Mouse (Mus musculus) testis, postnatal 14 days (tissue): Measurements from ENCODE around the gene Cngb1.

ENCODE experiments used
- DNase-seq: peaks from one replicate; pipeline ENCODE4 v3.0.0; 2021; ENCODE audit warnings: low spot score

The Cngb1 gene

DNA sequence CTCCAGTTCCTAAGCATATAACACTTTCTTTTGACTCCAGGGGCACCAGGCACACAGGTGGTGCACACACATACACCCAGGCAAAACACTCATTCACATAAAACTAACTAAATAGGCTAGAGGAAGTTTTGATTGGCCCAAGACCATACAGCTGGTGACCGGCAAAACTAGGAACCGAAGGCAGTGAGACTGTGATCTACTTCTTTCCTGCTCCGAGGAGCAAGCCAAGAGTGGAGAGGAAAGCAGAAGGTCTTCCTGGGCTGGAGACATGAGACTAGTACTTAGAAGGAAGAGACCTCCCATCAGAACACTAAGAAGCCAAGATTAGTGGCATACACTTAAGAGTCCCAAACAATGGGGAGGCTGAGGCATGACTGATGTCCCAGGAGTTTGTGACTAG lies 16.8 kb upstream of the Cngb1 start:
- DNase-seq: no peak

DNA sequence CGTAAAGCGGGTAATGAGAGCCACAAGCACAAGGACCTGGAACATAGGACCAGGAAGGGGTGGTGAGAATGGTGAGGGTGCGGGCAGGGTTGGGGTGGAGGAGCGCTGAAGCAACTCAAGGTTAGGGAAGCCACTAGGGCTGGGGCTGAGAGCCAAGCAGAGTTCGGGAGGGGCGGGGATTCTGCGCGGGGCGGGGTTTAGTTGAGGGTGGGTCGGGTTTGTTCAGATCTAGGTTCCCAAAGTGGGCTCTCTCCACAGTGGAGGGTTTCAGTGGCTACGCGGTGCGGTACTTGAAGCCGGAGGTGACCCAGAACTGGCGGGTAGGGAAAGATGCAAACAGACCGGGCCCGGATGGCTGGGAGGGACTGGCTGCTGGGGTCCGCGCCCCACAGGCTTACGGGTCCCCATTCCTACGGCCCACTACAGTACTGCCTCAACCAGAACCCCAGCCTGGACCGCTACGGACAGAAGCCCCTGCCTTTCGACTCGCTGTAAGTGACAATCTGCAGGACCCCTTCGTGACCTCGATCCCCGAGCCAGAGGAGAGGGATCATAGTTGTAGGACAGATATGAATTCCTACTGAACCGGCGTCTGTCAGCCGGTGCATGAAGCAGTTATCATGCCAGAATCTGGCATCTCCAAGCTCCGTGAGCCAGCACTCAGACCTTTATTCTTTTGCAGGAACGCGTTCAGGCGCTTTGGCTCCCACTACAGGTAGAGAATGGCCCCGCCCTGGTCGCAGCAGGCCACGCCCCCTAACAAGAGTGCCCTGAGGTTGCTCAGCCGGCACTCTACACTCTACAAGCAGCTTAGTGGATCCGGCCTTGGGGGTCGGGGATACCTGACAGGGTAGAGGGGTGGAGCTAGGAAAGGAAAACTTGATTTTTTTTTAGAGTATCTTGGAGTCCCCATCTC lies 14.1 kb upstream of the Cngb1 start:
- peak; percentile 51 for DNase-seq

DNA sequence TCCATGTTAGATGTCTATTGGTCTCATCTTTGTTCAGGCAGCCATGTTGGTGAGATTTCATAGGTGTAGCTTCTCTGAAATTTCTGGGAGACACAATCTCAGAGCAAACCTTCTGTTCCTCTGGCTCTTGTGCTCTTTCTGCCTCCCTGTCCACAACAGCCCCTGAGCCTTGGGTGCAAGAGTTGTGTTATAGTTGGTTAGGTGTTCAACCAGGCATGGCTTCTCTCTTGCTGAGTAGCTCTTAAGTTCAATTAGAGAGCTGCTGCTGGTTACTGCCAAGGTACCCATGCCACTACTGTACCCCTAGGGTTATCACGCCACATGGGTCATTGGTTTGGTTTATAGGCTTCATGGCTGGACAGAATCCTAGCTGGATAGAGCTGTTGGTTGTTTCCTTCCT lies 9.0 kb upstream of the Cngb1 start:
- no peak for DNase-seq

DNA sequence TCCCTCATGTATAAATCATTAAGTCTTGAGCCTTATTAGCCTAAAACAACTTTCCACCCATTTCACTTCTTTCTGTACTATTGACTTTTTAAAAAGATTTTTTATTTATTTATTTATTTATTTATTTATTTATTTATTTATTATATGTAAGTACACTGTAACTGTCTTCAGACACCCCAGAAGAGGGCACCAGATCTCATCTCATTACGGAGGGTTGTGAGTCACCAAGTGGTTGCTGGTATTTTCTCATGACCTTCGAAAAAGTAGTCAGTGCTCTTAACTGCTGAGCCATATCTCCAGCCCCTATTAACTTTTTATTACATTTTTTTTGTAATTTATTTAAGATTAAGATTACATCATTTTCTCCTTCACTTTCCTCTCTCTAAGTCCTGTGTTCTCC lies 8.3 kb upstream of the Cngb1 start:
- no peak for DNase-seq

DNA sequence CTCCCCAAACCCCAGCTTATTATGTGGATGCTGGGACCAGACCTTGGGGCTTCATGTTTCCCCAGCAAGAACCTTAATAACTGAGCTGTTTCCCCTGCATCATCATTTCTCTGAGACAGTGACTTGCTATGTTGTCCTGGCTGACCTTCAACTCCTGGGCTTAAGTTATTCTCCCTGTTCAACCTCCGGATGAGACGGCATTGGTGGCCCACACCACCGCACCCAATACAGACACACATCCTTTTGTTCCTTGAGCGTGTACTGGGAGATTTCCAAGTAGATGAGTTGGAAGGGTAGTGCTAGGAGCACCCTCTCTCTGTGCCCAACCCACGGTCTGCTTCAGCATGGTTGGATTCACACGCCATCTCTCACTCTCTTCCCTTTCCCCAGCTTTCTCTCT lies 7.5 kb upstream of the Cngb1 start:
- DNase-seq: no peak

DNA sequence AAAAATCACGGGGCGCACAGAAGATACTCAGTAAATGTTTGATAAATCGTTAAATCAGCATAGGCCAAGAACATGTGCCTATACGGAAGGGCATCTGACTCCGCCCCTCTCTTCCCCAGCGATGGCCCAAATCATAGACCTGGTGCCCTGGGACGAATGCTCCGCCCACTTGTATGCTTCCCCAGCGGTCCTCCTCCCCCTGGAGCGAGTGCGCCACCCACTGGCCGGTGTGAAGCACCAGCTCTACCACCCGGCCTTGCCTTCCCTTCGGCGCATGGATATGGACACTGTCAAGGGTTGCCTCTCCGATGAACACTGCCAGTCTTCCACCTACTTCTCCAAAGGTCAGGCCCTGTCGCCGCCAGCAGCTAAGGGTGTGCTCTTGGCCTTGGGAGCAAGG lies 6.5 kb upstream of the Cngb1 start:
- DNase-seq: peak; percentile 63

DNA sequence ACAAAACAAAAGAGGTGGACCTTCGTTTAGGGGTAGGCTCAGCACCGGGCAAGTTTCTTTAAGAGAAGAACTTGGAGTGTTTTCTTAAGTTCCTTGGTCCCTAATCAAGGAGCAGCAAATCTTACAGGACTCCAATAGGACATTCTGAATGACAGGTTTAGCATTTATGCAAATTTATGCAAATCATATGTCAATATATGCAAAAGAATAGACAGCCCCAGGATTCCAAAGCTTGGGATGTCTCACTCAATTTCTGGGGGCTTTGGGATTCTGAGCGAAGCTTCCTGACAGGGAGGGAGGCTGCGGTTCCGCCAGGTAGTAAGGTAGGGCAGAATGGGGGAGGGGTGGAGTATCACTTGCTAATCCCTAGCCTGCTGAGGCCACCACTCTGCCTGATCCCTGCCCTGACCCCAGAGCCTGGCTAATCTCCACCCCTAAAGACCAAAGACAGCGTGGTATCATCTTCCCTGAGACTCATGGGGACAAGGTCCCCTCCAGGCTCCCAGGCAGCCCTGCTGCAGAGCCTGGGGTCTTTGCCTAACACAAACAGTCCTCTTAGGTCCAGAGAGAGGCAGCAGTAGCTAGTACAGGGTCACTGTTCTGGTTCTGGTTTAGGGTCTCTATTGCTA lies 4.1 kb upstream of the Cngb1 start, which contains the start of gene Tepp:
Gene Tepp, plus strand, starts transcription at position 225 of the 629 bp plus-strand sequence.
- DNase-seq: no peak

DNA sequence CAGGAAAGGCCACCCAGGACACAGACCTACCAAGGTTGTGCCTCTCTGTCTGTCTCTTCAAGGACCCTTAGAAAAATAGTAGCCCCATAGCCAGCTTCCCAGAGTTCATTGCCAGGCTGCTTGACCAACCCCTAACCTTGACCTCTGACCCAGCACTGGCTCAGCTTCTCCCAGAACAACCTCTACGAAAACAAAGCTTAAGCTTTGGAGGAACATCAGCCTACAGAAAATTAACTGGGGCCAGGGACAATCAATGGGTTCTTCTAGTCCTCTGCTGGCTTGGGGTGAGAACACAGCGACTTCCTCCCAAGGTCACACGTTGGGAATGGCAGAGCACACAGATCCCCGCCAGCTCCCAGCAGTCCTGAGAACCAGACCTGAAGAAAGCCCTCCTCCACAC lies 859 bp downstream of the Cngb1 start:
- DNase-seq: peak; percentile 48

DNA sequence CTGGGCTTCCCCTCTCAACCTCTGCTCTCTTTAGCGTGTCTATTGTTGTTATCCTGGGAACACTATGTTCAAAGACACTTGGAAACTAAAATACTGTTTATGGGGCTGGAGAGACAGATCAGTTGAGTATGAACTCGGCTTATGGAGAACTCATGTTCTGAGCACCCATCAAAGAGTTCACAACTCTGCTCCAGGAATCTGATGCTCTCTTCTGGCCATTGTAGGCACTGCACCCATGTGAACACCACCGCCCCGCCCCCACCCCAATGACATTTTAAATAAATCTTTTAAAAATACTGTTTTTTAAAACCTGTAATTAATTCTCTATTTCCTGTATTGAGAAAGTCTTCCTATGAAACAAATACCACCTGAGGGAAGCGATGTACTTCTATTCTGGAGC lies 4.0 kb downstream of the Cngb1 start:
- no peak for DNase-seq

DNA sequence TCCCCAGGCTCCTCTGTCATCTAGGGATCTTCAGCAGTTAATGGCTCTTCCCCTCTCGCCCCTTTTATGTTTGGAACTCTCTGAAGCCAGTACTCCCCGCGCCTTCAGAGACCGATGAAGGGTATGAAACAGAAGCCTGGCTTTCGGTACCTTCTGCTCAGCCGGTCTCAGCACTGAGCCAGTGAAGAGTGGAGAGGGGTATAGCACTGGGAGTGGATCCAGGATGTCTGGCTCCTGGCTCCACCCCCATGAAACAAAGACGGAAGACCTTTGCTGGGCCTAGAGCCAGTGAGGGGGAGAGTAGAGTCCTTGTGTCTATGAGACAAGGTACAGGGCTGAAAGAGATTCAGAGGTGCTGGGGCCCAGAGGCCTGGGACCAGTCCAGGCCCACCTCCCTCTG lies 12.5 kb downstream of the Cngb1 start:
- peak; percentile 77 for DNase-seq

DNA sequence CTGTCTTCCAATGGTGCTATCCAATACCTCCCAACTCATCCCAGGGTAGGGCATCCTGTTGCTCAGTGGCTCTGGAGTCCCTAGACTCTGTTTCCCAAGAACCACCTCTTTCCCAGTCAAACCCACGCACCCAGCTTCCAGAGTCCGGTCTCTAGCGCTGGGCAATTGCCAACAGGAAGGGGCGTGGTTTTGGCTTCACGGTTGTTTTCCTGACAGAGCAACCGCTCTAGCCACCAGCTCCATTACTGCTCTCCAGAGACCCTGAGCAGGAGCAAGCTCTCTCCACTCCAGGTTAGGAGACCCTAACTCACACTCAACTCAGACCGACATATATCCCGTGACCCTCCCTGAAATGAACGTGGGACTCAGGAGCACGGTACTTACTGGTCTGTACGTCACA lies 13.2 kb downstream of the Cngb1 start:
- DNase-seq: peak; percentile 76

DNA sequence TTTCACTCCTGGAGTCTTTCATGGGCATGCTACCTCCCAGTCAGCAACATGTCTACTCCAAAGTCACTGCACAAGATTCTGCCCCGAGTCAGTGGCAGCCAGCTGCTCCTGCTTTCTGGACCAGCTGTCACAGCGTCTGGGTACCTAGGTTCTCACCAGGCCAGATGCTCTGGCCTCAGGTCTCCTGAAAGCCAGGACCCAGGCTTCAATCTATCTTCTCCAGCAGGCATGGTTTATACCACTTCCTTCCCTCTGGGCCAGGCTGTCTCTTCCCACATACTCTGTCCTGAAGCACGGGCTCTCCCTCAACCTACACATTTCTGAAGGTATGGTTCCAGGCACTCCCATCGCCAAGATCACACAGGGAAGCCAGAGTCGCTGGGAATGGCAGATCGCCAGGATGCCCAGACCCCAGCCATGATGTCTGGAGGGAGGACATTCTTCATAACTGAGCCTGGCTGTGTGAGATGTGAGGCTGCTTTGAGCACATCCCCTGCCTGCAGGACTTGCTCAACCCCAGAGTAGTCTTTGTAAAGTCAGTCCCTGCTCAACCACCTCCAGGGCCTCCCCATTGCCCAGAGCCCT lies 17.2 kb downstream of the Cngb1 start:
- no peak for DNase-seq

DNA sequence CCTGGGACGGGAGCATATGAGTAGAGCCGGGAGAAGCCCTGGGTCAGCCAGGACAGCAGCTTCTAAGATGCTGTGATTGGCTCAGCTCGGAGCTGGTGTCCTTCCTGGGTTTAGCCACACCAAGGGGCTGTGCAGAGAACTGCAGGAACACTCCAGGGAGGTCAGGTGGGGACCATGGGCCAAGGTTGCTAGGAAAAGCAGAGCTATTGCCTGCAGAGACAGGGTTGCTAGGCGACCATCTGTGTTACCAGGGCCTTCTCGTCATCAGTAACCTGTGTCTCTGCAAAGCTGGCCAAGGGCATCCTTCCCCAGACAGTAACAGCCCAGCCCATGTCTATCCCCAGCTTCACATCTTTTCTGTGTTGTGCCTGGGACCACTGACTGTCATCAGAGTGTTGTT lies 24.9 kb downstream of the Cngb1 start:
- DNase-seq: no peak

DNA sequence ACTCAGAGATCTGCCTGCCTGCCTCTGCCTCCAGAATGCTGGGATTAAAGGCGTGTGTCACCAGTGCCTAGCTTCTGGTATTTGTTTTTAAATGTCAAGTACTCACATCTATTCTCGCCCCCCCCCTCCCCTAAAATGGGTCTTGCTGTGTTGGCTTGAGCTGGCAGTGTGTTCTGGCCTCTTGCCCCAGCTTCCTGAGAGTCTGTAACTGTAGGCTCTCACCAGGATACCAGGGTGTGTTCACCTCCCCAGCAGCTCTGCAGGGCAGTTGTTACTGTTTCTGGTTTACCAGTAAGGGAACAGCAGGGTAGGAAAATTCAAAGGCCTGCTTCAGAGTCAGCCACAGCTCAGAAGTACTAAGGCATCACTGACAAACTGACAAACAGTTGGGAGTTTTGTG lies 33.5 kb downstream of the Cngb1 start:
- DNase-seq: no peak

DNA sequence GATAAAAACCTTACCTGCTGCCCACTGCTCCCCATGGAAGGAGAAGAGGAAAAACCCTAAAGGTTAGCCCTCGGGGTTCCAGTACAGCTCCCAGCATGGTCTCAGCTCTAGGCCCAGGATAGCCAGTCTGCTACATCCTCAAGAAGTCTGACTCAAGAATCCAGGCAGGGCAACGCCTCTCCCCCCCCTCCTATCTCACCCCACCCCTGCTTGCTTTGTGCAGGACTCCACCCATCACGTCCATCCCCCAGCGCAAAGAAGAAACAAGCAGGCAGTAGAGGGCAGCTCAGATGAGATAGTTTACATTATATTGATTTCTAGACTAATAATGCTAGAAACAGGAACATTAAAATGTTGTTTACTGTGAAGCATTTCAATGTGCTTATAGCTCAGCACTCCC lies 34.5 kb downstream of the Cngb1 start:
- no peak for DNase-seq

DNA sequence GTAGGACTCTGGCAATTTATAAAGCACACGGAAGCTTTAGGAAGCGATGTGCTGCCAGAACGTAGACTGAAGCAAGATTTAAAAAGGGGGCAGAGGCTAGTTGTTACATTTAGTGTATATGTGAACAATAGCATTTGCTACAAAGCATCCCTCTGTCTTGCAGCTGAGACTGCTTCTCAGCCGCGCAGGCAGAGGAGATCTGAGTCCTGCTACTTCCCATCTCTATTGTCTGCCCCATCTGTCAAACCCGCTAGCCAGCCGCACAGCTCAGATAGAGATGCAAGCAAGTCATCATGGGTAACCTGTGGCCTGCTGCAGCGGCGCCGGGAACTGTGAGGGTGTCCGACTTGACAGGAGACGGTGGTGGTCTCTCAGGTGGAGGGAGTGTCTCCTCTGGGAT lies 35.9 kb downstream of the Cngb1 start:
- DNase-seq: peak; percentile 44

DNA sequence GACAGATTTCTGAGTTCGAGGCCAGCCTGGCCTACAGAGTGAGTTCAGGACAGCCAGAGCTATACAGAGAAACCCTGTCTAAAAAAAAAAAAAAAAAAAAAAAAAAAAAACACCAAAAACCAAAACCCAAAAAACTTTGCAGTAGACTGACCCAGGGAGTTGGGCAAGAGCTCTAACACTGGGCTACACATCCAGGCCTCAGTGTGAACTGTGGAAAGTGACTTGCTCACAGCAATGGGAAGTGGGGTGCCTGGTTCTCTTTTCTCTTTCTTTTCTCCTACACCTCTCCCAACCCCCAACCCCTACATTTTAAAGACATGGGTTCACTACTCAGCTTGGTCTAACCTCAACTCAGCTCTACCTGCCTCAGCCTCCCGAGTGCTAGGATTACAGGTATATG lies 44.2 kb downstream of the Cngb1 start:
- no peak for DNase-seq

DNA sequence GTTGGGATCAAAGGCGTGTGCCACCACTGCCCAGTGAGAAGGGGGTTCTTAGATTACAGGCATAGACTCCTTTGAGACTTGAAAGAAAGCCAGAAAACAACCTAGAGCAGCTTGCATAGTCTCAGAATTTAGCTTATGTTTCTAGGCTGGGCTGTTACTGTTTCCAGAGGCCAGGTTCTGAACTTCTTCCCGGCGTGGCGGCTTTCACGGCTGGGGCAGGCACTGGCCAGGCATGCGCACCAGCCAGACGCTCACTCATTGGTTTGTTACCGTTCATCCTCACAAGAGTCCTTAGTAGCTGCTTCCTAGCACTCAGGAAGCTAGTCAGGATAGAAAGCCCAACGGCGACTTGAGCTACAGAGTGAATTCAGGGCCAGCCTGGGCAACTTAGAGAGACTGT lies 50.8 kb downstream of the Cngb1 start:
- DNase-seq: no peak

DNA sequence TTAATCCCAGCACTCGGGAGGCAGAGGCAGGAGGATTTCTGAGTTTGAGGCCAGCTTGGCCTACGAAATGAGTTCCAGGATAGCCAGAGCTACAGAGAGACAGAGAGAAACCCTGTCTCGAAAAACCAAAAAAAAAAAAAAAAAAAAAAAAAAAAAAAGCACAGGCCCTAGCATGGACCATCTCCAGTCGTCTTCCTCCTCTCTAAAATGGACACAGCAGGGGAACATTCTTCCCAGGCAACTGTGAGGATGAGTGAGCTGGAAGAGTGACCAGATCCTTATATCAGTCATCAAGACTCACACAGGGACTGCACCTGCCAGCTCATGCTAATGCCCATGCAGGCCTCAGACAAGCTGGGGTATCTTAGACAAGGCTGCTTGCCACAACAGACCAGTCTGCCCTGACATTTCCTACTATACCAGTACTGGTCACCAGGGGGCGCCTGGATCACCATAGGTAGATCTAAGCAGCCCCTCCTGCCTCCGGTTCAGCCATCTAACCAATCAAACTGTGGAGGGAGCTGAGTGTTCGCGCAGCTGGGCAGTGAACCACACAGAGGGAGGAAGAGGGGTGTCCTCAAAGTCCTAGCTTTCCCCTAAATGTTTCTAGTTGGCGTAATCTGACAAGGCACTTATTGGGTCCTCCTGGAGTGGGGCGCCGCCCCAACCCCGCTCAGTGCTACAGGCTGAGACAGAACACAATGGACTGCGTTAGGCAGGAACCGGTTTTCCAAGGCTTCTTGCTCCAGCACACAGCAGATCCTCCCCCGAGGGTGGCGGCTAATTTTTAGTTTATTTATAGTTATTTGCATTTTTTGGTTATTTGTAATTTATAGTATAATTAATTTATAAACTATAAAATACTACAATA lies 51.6 kb downstream of the Cngb1 start:
- DNase-seq: peak; percentile 92

DNA sequence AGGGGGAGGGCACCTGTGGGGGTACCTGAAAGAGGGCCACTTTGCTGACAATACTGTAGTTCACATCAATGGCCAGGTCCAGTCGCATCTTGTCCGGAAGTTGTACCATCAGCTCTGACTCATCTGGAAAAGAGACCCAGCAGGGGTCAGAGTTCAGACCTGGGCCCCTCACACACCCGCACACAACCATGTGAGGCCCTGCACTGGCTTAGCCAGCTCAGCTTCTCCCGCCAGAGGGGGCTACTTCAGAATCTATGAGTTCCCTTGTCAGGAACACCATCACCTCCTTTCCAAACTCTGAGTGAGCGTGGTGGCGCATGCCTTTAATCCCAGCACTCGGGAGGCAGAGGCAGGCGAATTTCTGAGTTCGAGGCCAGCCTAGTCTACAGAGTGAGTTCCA lies 54.3 kb downstream of the Cngb1 start:
- no peak for DNase-seq

DNA sequence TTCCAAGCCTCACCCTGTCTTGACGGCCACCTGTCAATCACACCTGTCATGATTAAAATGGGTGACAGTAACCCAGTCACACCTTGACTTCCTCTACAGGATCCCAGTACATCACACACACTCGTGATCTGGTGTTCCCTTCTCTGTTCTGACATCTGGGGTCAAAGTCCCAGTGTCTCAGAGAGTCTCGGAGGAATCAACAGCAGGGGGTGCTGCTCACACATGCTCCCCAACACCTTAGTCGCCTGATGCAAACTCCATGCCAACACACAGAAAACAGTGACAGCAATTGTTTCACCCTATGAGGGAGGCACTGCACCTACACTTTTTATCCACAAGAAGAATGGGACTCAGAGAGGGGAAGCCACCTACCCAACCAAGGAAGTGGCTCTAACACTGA lies 56.5 kb downstream of the Cngb1 start:
- no peak for DNase-seq

DNA sequence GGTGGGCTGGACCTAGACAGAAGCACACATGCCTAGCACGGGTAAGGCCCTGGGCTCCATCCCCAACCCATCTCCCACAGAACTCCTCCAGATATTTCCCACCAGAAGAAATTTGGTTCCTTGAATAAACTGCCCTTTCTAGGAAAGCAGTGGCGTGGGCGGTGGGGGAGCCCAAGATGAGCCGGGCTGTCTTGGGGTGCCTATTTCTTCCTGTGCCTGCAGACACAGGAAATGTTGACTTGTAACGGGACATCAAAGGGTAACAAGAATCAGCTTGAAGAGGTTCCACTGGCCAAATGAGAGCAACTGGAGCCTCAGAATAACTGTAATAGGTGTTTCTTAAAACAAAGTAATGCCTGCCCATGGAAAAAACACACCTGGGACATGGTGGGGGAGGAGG lies 59.1 kb downstream of the Cngb1 start:
- no peak for DNase-seq
